Mouse (Mus musculus) stomach, postnatal 0 days (tissue): ENCODE measurements around the gene Runx2.

Source experiments
- CTCF ChIP-seq: IDR thresholded peaks from 2 replicates; pipeline ENCODE4 v1.5.1; 2016; ENCODE audit warnings: antibody characterized with exemption, low read depth, mild to moderate bottlenecking, moderate library complexity
- EP300 ChIP-seq: optimal IDR thresholded peaks from 2 replicates; pipeline ENCODE3; 2016; ENCODE audit warnings: antibody characterized with exemption

GRCm38 (mm10) chr17:44742246-44742645 is 72.4 kb downstream of the Runx2 start:
- 0 out of 2 replicates have a peak, but pooled peaks have one; percentile 16 for TF ChIP-seq CTCF
- no peak for TF ChIP-seq EP300
